Comparison of ENCODE assay signal across 27 mouse cellular contexts in genomic region chr8:10190607-10191006, GRCm38 (mm10). TPM values are rescaled to one million over a fixed set of nuclear protein-coding genes. Genes with fewer than 3 reads are reported as not detected.
"Had no signal": no experiment of that assay in that cellular context is flagged by ENCODE, and none has a peak within 500 bp of the region (broad histone marks: within the 10 kb centered on the region; RNA-seq: fewer than 3 reads in every experiment).

No protein-coding gene starts in this region.

- H3K4me3 ChIP-seq: forebrain, embryonic 15.5 days; heart, embryonic 10.5 days; heart, embryonic 13.5 days; heart, embryonic 15.5 days; kidney, embryonic 15.5 days; limb, embryonic 13.5 days; limb, embryonic 15.5 days; liver, embryonic 12.5 days had no signal

- H3K36me3 ChIP-seq: forebrain, embryonic 15.5 days; heart, embryonic 10.5 days; heart, embryonic 13.5 days; heart, embryonic 15.5 days; kidney, embryonic 15.5 days; limb, embryonic 13.5 days; limb, embryonic 15.5 days; liver, embryonic 12.5 days had no signal

- H3K27ac ChIP-seq: forebrain, embryonic 15.5 days; heart, embryonic 10.5 days; heart, embryonic 13.5 days; heart, embryonic 15.5 days; kidney, embryonic 15.5 days; kidney, postnatal 0 days; limb, embryonic 13.5 days; limb, embryonic 15.5 days; liver, embryonic 12.5 days had no signal

- H3K4me2 ChIP-seq: forebrain, embryonic 15.5 days; heart, embryonic 13.5 days; heart, embryonic 15.5 days; kidney, embryonic 15.5 days; limb, embryonic 13.5 days; limb, embryonic 15.5 days; liver, embryonic 12.5 days had no signal

- H3K9me3 ChIP-seq: forebrain, embryonic 15.5 days; heart, embryonic 10.5 days; heart, embryonic 15.5 days; limb, embryonic 13.5 days had no signal

- ATAC-seq: forebrain, embryonic 15.5 days; forebrain, postnatal 0 days; intestine, embryonic 16.5 days; liver, embryonic 12.5 days had no signal

- H3K27me3 ChIP-seq: forebrain, embryonic 15.5 days; heart, embryonic 13.5 days; heart, embryonic 15.5 days; kidney, embryonic 15.5 days; limb, embryonic 13.5 days; limb, embryonic 15.5 days; liver, embryonic 12.5 days had no signal

- DNase-seq: forebrain, postnatal 0 days; gastrocnemius, postnatal 14 days; gastrocnemius, postnatal 36 days; heart, adult 18-20 months; heart, postnatal 14 days; heart, postnatal 36 days; kidney, adult 11 months; kidney, adult 2 months; kidney, adult 9 months; kidney, postnatal 14 days; kidney, postnatal 36 days; layer of hippocampus, adult 9-11 months; layer of hippocampus, postnatal 36 days; left cerebral cortex, postnatal 4 days had no signal

- H3K9ac ChIP-seq: forebrain, embryonic 15.5 days; forebrain, postnatal 0 days; heart, embryonic 13.5 days; heart, embryonic 15.5 days; kidney, embryonic 15.5 days; limb, embryonic 13.5 days; limb, embryonic 15.5 days; liver, embryonic 12.5 days had no signal

- H3K4me1 ChIP-seq: forebrain, embryonic 15.5 days; heart, embryonic 10.5 days; heart, embryonic 13.5 days; heart, embryonic 15.5 days; kidney, embryonic 15.5 days; limb, embryonic 13.5 days; limb, embryonic 15.5 days; liver, embryonic 12.5 days had no signal

RNA-seq across cellular contexts. Expression of gene Myo16, which starts 36.9 kb away (rescaled TPM):
- total RNA-seq: hematopoietic stem cell, adult 5-6 weeks; liver, adult 2 months had no signal
- polyA plus RNA-seq: heart, postnatal 0 days; liver, adult 2 months had no signal
